Mouse (Mus musculus) forelimb bud, embryonic 11.5 days (tissue): ENCODE data around the gene Daam1.

Experiments used
- DNase-seq: peaks from one replicate; pipeline ENCODE4 v3.0.0-alpha.2; 2012; ENCODE audit warnings: low read depth, low spot score

The Daam1 gene

DNA sequence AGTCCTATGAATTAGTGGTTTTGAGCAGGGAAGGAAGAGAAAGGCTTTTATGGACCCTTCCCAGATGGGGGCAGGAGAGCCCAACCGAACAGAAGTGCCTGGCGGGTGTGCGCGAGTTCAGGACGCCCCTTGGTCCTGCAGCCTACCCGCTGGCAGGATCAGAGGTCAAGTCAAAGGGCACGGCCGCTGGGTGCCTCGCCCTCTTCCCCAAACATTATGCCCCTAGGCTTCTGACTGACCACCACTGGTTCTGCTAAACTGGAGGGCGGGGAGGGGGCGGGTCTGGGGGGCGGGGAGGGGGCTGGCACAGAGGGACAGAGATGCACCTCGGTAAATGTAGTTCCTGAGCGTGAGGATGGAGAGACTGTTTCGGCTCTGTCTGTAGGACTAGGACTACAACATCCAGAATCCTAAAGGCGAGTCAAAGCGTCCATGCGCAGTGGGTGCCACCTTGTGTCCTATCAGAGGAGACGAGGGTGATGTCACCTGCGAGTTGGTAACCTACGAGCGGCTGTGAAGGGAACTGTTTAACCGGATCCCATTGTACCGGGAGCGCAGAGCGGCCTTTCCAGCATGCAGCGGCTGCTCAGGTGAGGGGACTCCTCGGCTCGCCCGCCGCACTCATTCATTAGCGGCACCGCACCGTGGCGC is at the start of gene Daam1:
Gene Daam1, plus strand, starts transcription at position 472 of the 651 bp plus-strand sequence.
- DNase-seq = peak; percentile 98

DNA sequence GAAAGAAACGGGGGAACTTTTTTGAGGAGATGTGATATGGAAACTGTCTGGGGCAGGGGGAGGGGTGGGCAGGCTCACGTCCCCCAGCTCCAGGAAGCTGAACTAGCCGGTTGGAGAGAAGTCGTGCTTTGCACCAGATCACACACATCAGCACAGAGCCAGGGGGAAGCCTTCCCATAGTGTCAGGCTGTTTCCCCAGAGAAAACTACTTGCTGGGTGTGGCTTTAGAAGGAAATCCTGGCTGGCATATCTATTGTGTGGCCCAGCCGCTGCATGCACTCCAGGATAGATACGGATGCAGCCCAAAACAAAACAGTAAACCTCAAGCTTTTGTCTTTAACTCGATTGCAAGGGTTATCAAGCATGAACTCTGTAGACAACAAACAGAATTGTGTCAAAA is 49.7 kb upstream of the Daam1 start:
- DNase-seq = no peak

DNA sequence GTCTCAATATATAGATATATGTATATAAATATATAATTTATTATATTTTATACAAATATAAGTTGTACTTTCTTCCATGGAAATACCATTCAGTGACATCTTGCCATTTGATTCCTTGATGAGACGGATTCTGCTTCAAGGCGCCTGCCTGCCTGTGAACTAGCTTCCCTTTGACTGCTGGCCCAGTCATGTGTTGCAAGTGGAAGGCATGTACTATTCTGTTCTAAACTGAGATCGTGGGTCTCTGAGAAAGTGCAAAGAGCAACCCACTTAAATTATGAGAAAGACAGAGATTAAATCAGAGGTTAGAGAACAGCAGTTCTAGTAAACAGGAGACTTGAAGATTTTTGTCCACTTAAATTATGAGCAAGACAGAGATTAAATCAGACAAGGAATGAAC is 46.9 kb upstream of the Daam1 start:
- no peak for DNase-seq

DNA sequence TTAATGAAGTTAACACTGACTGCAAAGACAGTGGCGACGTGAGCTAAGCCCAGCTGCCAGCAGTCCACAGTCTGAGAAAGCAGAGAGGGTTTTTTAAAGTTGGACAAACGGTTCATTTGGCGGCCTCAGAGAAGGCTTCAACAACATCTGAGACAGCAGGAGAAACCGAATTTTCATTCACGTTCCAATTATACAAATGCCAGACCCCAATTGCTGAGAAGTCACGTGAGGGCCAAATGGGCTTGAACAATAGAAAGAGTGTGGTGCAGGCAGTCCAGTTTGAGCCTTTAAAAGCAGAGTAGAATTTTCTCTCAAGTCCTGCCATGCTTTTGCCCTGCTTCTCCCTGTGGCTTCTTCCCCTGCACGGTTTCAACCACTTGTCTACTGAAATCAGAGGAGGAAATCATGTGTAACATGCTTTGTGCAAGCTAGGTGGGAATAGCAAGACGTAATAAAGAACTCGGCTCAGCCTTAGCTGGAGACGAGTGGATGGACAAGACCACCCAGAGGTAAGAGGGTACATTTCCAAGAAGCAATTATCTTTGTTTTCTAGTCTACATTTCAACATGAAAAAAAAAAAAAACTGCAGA is 46.1 kb upstream of the Daam1 start:
- DNase-seq = no peak

DNA sequence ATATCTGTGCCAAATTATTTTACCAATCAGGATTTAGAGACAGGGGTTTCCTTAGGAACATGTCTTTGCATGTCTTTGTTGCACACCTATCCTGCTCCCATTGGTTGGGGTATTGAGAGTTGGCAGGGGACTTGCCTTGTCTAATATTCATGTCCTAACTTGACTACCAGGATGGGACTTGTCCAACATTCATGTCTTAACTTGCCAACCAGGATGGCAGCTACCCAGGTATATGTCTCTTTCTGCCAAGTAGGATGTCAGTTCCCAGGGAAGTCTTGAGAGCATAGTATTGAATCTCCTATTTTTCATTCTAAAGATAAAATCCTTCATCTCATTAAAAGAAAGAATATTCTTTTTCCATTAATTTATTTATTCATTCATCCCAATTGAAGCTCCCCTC is 44.4 kb upstream of the Daam1 start:
- DNase-seq = no peak

DNA sequence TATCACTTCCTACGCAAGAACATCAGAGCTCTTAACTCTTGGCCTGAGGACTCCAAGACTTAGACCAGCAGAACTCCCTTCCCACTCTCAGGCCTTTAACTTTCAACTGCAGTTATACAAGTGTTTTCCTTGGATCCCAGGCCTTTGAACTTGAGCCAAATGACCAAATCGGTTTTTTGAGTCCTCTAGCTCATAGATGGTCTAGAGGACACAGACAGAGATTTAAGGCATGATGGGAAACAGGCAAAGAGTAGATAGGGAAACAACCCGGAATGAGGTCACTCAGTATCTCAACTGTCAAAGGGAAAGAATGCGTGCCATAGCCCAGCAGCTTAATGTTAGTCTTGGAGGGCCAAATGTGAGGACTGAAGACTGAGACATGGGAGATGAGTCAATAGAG is 42.1 kb upstream of the Daam1 start:
- DNase-seq = no peak

DNA sequence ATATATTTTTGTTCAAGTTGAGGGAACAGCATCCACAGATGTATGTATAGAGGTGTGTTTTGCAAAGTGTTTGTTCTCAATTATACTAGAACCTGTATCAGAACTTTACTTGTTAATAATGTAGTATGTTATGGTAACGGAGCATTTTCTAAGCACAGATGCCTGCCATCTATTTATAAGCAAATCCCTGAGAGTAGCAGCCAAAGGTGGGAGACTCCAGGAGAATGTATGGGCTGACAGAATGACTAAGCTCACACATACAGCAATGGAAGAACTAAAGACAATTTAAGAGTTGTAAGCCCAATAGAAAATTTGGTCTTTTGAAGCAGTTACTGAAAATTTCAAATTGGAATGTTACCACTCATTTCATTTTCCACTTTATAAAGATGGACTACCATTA is 40.3 kb upstream of the Daam1 start:
- DNase-seq = no peak

DNA sequence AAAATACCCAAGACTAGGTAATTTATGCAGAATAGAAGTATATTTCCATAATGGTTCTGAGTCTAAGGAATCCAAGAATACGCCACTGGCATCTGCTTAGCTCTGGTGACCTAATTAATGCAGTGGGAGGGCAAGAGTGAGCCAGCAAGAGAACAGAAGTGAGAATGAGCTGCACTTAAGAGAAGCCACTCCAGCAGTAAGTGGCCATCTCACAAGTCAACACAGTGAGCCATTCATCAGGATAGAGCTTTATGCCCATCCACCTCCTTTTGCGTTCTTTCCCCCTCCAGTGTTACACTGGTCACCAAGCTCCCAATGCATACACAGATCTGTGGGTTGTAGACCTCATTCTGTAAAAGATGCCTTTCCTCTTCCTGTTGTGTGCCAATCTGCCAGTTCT is 37.8 kb upstream of the Daam1 start:
- no peak for DNase-seq

DNA sequence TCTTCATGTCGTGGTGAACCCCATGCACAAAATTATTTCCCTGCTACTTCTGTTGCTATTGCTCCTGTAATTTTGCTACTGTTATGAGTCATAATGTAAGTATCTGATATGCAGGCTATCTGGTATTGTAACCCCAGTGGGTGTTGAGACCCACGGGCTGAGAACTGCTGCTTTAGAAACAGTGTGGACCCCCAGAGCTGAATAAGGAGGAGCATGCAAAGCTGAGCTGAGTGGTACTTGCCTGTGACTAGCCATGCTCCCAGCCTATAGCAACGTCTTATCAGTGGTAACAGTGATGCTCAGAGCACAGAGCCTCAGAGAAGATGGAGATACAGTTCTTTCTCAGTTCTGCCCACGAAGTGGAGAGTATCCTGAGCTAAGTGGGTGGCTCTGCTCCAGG is 35.3 kb upstream of the Daam1 start:
- no peak for DNase-seq

DNA sequence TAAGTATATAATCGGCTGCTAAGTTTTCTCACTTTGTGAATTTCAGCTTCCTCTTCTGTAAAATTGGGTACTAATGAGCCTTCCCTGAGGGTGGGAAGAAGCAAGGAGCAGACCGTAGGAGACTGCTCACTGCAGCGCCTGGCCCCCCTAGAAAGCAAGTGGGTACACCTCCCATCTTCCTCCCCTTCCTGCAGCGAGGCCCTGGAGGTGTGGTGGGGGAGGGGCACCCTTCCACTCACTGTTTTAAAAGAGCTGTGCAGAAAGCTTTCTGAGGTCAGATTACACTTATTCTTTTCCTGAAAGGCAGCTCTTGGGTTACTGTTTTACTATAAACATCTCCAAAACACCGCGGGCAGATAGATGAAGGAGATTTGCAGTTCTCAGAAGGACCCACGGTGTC is 34.4 kb upstream of the Daam1 start:
- peak; percentile 66 for DNase-seq

DNA sequence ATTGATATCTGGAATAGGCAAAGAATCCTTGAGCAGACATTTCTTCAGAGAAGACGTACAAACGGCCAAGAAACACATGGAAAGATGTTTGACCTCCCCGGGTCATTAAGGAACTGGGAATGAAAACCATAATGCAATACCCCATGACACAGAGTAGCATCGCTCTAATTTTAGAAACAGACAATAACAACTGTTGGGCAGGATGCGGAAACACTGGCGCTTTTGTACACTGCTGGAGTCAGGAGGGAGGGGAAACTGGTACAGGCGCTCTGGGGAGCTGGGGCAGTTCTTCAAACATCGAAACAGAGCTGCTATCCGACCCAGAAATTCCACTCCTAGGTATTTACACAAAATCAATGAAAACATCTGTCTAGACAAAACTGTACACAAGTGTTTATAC is 23.6 kb upstream of the Daam1 start:
- DNase-seq = no peak

DNA sequence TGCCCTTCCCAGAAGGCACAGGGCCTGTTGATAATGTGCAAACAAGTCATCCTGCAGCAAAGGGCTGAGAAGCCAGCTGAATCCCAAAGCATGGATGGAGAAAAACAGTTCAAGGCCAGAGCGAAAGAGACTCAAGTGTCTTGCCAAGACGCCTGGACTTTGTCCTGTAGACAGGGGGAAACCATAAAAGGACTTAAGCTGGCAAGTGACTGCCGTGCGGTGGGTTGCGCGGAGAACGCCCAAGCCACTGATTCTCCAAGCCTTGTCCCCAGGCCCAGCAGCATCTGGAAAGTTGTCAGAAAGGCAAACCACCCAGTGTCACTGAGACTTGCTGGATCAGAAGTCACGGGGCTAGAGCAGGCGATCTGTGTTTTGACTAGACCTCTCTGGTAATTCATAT is 22.2 kb upstream of the Daam1 start:
- no peak for DNase-seq

DNA sequence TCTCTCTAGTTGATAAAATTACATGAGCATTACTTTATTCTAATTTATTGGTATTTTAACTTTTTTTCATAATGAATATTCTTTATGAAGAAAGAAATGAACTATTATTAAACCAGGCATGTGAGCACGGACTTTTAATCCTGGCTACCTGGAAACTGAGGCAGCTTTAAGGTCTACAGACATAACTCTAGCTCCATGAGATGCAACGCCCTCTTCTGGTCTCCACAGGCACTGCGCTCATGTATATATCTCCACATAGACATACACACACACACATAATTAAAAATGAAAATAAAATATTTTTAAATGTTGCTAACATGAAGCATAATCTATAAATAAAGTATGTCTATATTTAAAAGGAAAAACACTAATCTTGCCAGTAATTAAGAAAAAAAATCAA is 21.3 kb upstream of the Daam1 start:
- DNase-seq = no peak

DNA sequence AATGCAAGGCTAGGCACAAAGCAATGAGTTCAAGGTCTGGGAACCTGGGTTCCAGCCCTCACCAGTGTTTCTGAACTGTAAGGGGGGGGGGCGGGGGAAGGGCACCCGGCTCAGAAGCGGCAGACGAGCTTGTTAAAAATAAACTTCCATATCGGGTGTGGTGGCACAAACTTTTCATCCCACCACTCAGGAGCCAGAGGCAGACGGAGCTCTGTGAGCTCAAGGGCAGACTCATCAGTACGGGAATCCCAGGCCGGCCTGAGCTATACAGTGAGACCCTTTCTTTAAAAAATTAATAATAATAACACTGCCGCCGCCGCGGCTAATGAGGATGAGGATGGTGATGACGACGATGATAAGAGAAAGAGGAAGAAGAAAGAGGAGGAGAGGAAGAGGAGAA is 18.3 kb upstream of the Daam1 start:
- DNase-seq = no peak

DNA sequence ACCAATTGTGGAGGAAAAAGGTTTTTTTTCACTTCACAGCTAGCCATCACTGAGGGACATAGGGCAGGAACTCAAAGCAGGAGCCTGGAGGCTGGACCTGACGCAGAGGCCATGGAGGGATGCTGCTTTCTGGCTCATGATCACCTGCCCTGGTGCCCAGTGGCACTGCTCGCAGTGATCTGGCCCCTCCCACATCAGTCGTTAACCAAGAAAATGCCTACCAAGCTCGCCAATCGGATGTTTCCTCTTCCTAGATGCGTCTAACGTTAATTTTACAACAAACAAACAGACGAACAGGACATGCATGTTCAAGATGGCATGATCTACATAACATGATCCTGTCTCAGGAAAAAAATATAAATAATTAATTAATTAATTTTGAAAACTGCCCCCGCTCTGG is 17.6 kb upstream of the Daam1 start:
- DNase-seq = no peak

DNA sequence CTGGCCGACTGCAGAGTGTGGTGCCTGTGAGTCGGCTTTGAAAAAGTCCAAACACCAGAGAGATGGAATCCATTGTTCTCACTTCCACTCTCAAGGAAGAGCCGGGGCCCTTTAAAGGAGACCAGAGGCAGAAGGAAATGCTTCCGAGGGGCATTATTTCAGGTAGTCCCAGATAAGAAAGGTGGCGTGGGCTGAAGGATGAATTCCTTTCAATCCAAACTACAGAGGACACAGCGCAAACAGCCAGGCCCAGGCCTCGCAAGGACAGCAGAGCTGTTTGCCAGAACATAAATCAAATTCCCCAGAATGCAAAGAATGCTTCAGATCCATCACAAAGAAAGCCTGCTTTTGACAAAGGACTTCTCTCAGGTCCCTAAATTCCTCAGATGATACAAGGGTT is 17.1 kb upstream of the Daam1 start:
- DNase-seq = peak; percentile 14

DNA sequence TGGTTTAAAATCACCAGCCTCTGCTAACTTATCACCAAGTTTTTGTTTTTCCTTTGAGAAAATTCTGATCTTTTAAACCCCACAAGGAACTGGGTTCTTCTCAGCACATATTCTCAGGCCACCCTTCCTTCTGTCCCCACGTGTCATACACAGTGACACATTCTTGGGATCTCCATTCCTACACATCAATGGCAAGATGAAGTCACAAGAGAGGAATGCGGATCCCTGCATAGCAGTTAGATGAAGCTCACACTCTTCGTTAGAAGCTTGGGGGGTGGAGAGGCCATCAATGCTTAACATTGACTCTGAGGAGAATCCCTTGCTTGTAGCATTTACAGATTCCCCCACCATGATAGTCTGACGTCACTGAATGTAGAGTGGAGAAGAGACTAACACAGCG is 10.8 kb upstream of the Daam1 start:
- no peak for DNase-seq

DNA sequence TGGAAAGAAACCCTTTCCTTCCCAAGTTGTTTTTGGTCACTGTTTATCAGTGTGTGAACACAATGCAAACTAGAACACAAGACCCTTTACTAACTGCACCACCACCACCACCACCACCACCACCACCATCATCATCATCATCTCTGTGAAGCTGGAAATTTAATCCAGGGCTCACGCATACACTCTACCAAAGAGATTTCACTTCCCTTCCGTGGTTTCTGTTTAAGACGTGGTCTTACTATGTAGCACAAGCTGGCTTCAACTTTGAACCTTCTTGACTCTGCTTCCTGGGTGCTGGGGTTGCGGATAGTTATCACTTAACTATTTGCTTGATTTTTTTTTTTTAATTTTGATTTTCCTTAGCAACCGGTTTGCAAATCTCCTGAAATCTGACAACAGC is 9.6 kb upstream of the Daam1 start:
- DNase-seq = no peak

DNA sequence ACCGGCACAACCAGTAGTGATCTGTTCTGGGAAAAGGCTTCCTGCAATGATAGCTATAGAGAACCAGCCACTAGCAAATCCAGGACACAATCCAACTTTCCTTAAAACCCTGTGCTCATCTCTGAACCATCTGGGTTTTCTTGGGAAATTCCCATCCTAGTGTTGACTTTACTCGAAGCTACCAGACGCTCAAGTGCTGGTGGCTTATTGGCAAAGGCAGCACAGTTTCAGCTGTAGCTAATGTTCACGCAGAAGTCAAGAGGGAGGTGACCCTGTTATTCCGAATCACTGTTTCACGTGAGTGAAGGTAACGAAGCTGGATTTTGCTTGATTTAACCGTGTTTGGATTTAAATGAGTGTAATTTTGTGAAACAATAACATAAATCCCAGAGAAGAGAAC is 9.1 kb upstream of the Daam1 start:
- no peak for DNase-seq

DNA sequence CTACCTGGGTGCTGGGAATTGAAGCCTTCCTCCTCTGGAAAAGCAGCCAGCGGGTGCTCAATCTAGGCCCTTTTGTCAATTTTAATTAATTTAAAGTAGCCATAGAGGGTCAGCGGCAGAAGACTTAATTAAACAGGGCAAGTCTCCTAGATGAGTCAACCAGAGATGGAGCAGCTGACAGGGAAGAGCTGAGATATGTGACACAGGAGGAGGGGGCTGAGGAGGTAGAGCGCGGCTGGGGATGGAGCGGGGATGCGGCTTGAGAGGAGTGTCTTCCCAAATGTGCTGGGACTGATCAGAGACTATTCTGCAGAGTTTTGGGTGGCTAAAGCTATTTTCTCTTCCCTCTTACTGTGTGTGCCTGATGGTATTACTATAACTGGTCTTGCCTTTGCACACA is 6.0 kb upstream of the Daam1 start:
- no peak for DNase-seq

DNA sequence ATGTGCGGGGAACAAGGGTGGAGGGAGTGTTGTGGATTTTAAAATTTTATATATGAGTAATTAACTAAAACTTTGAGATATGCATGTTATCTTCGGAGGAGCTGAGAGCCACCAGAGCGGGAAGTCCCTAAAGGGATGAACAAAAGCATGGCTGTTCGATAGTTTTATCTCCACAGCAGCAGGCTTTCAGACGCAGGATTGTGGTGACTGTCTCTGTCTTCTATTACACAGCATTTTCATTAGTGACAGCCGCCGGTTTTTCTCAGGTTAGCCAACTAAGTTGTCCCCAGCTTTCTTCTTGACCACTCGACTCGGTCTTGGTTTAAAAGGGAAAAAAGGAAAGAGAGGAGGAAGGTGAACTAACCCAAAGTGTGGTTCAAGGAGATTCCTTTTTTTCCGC is 739 bp upstream of the Daam1 start:
- DNase-seq = no peak

DNA sequence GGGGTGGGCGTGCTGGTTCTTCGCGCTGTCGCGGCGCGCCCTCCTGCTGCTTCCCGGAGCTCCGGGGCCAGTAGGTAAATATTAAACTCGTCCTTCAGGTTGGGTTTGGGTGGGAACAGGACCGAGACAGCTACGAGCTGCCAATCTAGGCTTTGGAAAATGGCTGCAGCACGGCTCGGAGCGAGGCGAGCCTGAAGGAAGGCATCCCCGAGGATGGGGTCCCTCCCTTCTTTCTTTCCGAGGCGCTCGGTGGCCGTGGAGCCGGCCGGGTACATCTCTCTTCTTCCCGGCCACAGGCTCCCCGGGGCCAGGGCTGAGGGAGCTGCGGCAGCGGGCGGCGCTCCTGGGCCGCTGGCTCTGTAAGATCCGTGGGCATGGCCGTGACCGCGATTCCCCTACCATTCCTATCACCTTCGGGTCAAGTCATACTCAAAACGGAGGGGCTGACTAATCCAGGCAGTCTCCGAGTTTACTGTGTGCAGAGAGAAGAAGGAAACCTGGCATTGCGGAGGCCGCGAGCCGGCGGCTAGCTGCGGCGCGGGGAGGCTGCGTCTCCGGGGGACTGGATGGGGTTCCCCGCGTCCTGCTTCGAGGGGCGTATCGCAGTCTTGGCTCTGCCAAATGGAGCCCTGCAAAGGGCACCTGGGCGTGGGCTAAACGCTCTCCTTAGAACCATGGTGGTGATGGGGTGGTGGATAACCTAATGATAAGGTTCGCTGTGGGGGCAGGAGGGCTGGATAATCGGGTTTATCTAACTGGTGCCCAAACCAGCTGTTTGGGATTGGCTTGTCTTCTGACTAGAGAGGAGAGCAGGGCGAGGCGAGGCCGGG is 595 bp downstream of the Daam1 start:
- DNase-seq = no peak

DNA sequence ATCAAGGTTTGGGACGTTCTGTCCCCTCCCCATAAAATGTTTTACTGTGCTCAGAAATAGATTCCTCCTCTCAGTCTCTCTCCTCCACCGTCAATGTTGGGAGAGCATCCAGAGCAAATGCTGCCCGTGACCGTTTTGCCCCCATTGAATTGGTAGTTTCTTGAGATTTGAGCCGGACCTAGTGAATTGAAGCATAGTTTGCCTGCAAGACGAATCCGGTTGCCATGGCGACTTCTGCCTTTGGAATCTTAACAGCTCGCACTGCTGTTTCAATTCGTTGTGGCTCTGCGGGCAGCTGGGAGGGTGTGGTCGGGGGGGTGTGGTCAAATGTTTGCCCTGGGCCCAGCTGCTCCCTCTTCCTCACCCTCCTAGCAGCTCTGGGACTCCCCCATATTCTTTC is 1.3 kb downstream of the Daam1 start:
- peak; percentile 80 for DNase-seq
